Mouse (Mus musculus) brain, embryonic 14.5 days (tissue): ENCODE measurements around the gene Tceal6. TPM values are rescaled to one million over a fixed set of nuclear protein-coding genes. Genes with fewer than 3 reads are reported as not detected.
"Not testable (repeated sequence)": the region's sequence is repeated elsewhere in the genome, so short reads cannot be mapped to it uniquely, and the experiment has no call there.

Experiments used
- DNase-seq: peaks from one replicate; pipeline ENCODE4 v3.0.0-alpha.2; 2011; ENCODE audit warnings: low read depth
- CTCF ChIP-seq: fragments of 200-500 bp; IDR thresholded peaks from 2 replicates; pipeline ENCODE4 v1.5.1; 2012; ENCODE audit warnings: inconsistent platforms, mild to moderate bottlenecking, moderate library complexity, borderline replicate concordance; ENCODE audit not compliant: insufficient read depth, insufficient read length; ENCODE audit errors: extremely low read depth
- POLR2A ChIP-seq: fragments of 200-500 bp; IDR thresholded peaks from 2 replicates; pipeline ENCODE4 v1.6.1; 2012; ENCODE audit warnings: mild to moderate bottlenecking, inconsistent platforms, borderline replicate concordance; ENCODE audit not compliant: poor library complexity, insufficient read depth, insufficient read length, severe bottlenecking; ENCODE audit errors: extremely low read depth
- polyA plus RNA-seq: library from polyadenylated mRNA; depleted of rRNA; stranded (reverse); fragments of >200 nt; gene quantifications from 2 replicates; pipeline ENCODE4 v1.2.3, GENCODE M21; 2012; rRNA removed

Tceal6 gene
- polyA plus RNA-seq: 19.9 and 37.5 TPM in 2 replicates

DNA sequence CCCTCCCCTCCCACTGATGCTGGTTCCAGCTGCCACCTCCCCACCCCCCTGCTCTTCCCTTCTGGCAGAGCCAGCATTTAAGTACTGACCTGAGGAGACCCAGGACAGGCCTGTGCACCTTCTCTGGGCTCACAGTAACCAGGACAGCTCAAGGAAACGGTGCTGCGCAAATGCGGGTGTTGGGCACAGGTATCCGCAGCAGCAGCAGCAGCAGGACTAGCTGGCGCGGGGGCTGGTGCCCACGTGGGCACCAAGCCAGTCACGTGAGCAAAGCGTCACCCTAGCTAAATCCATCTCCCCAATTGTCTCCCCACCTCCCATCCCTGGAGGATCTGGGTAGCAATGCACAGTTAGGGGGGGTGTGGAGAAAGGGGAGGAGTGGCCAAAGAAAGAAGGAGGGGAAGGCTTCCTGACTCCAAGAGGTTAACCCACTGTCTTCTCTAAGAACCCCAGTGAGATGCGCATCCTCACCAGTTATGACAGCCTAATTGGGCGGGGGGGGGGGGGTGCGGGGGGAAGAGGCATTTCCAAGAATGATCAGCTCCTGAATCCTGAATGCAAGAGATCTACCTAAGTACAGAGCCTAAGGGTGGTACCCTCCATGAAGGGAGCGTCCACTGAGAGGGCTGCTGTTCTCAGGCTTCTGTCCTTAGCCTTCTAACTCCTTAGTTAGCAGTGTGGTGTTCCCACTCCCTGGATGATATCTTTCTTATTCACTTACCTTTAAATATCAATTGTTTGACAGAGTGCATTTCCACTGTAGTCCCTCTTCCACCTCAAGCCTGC lies at the start of gene Tceal6:
Gene Tceal6 (minus strand): TSS at position 252 of the 786 bp plus-strand sequence.
- DNase-seq: peak; percentile 79
- TF ChIP-seq POLR2A: no peak
- no peak for TF ChIP-seq CTCF

DNA sequence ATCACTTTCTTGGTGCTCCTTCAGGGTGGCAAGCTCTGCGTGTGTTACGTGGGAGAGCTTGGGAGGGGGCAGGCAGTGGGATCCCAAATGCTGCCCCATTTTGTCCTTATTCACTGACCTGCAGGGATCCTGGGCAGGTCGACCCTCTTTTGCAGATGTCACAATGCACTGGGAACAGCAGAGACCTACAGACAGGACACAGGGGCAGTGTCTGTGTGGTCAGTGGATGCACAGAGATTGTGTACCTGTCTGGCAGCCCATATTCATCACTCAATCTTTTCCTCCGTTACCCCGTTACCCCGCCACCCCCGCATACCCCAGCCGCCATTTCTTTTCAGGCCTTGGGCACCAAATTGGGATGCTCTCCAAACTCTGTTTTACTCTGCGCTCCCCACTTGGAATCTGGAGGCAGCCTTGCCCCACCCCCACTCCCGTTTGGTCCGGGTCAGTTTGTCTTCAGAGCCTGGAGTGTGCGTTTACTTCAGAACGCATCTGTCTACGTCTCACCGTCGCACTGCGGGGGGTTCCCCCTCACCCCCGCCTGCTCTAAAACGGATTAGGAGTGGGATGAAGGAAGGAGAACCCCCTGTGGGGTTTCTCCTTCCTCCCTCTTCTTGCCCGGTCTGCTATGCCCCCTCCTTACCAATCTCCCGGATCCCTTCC lies 583 bp downstream of the Tceal6 start:
- not testable (repeated sequence) for DNase-seq

DNA sequence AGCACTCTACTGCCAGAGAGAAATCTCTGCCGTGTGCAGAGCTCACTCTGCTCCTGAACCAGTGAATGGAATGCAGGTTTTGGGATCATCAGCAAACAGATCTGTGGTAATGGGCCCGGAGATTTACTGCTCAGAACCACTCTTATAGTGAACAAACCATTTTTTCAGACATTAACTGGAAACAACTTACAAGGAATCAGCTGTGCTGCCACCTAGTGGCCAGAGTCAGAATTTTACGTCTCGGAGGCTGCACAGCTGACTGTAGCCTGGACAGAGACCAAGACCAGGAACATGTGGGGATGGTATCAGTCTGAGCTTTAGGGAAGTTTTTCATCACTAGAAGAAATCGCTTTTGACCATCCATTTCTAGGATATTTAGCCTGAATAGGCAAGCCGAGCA lies 20.6 kb downstream of the Tceal6 start:
- DNase-seq: not testable (repeated sequence)

DNA sequence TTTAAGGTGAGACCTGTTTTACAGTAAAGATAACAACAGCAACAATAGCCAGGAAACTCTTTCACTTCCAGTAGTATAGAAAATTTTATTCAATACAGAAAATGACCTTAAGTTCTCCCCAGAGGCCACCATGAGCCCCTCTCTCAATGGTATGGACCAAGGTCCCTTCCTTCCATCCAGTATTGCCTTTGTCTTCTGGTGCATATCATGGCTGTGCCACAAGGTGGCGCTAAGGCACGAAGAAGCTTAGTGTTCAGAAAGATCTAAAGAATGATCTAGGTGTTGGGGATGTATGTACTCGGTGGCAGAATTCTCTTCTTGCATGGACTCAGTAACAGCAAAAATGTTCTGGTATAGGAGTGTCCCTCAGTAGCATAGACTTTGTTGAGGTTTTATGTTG lies 21.8 kb downstream of the Tceal6 start:
- DNase-seq: not testable (repeated sequence)

DNA sequence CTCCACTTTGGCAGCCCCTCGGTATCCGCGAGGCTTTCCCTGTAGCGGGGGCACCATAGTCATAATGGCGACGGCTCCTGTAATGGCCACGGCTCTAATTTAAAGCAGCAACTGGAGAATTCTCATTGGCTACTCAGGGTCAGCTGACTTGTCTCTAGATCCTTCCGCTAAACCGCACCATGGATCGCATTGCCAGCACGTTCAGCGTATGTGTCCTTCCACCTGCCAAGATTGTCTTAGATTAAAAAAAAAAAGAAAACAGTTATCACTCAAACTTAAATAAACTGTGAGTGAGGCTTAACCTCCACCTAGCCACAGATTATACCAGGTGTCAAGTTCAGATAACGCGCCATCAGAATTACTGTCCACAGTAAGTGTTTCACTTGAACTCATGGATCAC lies 33.0 kb downstream of the Tceal6 start, which contains the start of gene Gm15023:
Gene Gm15023 (minus strand): TSS at position 101 of the 400 bp plus-strand sequence.
- not testable (repeated sequence) for DNase-seq

Other genes starting within 250 kb of the Tceal6 start
- 0.15 and 0.22 TPM in 2 replicates for gene Nxf2, start 245.9 kb downstream of the Tceal6 start, polyA plus RNA-seq
- gene Zmat1, start 201.5 kb downstream of the Tceal6 start, polyA plus RNA-seq: 1.3 and 4.5 TPM in 2 replicates
- gene Gm15023, start 33.1 kb downstream of the Tceal6 start, polyA plus RNA-seq: not detected in 2 replicates
- gene Pramel3, start 91.6 kb upstream of the Tceal6 start, polyA plus RNA-seq: not detected in 2 replicates
- gene Gm5128, start 162.6 kb upstream of the Tceal6 start, polyA plus RNA-seq: not detected in 2 replicates
- gene Gm7903, start 223.1 kb upstream of the Tceal6 start, polyA plus RNA-seq: 0.01 TPM in 1 of 2 replicates, not detected in the other